Mouse (Mus musculus) cerebellum, adult 11 months (tissue): ENCODE results near the gene Acot12.
"Not testable (repeated sequence)": the region's sequence is repeated elsewhere in the genome, so short reads cannot be mapped to it uniquely, and the experiment has no call there.

Experiments
- DNase-seq: peaks from one replicate; pipeline ENCODE4 v3.0.0; 2022

Acot12 gene

DNA sequence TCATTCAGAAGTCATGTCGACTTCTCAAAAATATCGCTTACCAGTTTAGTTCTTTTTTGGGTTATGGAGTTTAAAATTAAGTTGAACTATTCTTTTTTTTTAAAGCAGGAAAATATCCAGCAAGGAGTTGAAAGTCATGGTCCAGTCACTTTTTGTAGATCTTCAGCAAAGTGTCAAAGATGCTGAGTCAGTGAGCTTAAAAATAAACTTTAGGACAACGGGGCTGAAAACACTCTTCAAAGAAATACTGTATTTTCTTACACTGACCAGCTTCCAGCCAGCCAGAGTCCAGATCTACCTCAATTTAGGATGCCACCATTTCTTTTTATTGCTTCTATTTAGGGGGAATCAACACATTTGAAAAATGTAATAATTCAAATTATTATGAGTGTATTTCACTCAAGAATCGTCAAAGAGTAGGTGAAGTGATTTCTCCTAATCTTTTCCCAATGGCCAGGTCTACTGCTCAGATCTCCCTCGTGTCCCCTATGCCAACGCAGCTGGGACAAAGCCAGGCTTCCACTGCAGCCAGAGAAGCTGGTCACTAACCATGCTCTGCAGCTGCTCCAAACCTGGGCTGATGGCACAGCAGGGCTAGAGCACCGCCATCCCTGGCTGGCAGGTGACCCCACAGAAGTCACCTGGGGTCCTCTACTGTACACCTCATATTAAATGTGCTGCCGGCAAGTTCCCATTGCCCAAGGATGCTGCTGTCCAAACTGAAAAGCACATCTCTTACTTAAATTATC is 19.2 kb downstream of the Acot12 start:
- no peak for DNase-seq

DNA sequence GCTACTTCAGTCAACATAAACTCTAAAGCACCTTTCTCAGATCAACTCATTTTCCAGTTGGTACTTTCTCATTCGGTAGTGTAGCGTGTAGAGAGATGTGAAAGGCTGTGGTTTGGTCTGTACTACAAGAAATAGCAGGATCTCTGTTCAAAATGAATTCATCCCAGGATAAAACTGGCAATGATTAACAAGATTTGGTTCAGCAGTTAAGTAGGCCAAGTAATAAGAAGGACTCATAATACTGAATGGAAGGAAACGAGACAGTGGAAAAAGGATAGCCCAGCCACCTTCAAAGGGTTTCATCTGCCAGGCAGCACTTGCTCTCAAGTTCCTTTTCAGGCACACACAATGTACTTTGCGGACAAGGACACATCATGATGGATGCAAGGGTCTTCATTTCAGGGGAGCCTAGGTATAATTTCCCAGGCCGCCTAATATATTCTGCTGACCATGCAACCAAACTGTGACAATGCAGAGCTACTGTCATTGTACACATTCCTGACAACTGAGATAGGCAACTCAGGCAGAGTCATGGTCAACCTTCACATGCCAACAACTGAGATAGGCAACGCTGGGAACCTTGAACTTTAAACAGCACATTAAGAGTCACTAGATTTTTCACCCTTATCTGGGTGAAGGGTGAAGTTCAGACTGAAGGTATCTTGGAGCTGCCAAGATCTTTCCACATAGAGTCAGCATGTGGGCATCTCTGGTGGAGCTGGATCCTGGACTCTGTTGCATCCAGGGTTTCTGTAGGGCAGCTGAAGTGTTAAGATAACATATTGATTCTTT is 20.5 kb downstream of the Acot12 start:
- DNase-seq = no peak

DNA sequence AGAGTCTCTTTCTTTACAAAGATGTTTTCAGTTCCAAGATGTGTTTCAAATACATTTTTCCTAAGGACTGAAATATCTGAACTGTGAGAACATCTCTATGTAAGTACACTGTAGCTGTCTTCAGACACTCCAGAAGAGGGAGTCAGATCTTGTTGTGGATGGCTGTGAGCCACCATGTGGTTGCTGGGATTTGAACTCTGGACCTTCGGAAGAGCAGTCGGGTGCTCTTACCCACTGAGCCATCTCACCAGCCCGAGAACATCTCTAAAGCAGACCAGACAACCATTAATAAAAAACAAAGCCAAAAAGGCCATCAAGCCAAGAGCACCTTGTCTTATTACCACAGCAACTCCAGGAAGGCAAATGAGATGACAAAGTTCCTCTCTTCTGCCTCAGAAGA is 22.3 kb downstream of the Acot12 start:
- DNase-seq = not testable (repeated sequence)

DNA sequence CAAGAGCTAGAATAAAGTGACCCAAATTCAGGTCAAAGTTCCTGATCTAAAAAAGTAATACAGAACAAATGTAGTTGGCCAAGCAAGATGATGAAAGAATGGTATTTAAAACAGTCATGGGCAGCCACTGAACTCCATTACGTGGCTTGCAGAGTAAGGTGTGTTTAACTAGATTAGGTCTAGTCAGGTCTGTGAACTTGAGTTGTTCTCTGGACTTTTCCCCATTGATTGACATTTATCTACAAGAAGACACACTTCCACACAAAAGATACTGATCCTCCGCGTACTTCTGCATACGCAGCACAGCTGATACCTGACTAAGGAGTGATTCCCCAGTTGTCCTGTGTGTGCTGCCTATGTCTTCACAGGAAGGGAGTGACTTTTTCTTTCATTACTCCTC is 24.3 kb downstream of the Acot12 start:
- DNase-seq = no peak

DNA sequence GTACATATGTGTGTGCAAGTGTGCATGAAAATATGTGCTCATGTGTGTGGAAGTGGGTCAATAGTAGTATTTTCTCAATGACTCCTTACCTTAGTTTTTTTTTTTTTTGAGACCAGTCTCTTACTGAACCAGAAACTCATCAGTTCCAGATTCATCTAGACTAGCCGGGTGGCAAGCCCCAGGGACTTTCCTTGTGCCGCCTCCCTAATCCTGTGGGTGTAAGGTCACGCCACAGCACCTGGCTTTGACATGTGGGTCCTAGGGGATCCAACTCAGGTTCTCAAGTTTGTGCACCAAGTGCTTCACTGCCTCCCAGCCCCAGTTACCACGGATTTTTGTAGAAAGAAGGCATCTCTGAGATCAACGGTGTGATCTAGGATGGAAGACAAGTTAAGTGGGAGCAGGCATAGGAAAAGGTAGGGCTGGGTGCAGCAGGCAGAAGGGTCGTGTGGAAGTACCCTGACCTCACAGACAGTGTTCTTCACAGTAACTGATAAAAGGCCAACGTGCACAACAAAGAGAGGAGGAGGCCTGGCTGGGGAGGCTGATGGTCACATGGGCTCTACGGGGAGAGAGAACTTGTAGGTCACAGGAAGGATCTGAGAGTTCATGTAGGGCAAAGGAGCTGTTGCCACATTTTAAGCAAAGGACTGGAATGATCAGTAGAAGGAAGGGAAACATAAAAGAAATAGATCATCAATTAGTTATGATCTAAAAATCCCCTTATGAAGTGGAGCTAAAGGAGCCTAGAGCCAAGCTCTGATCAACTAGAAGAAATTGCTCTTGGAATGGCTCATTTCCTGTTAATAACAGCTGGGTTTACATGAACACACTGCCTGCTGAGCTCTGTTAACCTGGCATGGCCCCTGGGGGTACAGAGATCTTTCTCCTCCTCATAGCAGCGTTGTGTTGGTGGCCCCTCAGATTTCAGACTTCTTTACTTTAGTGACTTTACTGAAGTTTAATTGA is 27.7 kb downstream of the Acot12 start:
- DNase-seq = no peak

DNA sequence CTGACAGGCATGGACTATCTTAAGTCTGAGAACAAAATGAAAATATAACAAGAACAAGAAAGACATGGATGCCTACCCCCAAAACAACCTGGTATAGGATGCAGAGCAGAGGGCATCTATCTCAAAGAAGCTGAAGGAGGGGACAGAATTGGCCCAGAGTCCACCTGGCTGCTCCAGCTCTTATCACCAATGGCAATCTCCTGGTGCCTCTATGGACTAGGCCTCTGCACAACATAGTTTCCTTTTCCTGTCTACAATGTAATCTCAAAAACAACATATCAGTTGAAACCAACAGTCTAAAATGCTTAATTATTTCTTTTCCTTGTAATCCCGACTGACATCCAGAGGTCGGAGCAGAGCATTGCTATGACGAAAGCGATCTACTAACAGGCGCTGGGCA is 36.8 kb downstream of the Acot12 start:
- DNase-seq = no peak

DNA sequence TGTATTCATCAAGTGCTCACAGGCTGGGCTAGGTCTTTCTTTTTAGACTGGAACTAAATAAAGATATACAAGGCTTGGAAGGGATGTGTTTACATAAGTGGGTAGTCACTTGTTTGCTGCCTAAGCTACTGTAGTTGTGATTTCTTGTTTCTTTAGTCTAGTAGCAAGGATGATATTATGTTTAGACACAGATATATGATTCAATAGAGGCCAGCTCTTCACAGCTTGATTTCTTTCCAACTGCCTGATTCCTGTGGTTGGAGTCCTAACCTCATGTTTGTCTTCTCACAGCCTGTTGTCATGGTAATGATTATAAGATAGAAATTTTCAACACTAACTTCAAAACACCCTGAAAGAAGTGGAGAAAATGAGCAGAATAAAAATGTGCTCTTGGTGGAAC is 38.6 kb downstream of the Acot12 start:
- no peak for DNase-seq

DNA sequence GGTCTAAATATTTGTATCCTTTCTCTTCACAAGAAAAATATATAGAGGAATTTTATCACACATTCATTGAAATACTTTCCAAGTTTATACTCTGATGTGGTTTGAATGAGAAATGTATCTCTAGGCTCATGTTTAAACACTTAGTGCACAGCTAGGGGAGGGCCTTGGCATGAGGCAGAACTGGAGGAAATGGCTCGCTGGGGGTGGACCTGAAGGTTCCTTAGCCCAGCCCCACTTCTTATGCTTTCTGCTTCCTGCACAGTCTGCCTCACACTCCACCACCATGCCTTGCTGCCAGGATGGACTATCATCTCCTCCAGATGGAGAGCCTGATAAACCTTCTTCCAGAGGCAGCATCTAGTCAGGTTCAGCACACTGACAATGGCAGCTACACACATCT is 50.7 kb downstream of the Acot12 start:
- no peak for DNase-seq

DNA sequence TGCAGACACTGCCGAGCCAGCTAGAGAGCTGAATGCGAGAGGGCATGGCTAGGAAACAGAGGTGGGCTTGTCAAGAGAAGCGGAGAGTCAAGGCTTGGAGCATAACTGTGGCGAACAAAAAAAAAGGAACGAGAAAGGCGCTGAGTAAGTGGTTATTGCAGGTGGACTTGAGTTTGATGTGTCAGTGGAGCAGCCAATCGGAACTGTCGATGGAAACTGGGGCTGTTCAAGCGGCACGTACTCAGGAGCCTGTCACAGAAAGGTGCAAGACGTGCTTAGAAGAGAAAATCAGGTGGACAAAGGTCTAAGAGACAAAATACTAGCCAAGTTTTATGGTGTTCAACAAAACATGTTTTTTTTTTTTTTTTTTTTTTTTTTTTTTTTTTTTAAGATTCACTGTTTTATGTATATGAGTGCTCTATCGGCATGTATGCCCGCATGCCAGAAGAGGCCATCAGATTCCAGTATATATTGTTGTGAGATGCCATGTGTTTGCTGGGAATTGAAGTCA is 53.7 kb downstream of the Acot12 start:
- no peak for DNase-seq

DNA sequence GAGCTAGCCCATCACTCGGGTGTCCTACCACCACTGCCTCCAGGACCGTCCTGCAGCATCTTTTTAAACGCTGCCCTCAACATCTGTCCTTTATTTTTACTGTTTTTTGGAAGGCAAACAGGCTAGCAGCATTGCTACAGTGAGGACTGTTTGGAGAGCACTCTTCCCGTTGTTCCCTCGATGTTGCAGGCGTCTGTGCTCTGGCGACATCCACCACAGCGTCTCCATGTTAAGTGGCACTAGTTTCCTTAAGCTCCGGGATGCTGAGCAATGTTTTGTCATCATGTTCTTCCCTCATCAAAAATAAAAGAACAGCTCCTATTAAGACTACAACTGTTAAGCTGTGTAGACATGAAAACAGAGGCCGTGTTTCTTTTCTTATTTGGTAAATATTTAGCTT is 54.3 kb downstream of the Acot12 start:
- DNase-seq = no peak

DNA sequence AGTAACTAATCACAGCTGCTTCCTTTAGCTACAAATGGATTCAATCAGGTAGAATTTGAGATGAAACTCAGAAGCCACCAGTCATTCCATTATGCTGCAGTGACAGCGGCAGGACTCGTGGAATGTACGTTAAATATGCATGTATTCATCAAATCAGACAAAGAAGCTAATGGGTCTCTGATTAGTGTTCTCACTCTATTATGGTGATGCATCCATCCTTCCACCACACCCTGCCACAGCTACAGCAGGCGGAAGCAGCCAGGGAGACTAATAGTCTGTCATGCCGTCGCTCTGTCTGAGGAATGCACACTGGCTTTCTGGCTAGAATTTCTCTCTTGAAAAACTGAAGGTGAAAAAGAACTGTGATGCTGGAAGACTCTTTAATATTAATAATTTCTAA is 54.7 kb downstream of the Acot12 start:
- no peak for DNase-seq

DNA sequence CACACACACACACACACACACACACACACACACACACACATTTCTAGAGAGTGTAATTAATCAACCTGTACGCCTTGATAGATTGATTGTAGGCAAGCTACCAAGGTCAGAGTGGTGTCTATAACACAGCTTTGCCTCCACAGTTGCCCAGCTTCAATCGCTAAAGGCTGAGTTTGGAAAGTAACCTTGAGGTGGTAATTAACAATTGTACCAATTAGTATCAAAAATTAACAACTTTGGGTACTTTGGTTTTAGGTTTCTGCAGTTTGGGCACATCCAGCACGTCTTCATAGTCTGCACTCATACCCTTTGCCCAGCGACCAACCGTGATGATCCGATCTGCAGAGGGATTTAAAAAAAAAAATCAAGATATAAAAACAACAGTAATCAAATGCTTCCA is 55.6 kb downstream of the Acot12 start:
- DNase-seq = no peak

DNA sequence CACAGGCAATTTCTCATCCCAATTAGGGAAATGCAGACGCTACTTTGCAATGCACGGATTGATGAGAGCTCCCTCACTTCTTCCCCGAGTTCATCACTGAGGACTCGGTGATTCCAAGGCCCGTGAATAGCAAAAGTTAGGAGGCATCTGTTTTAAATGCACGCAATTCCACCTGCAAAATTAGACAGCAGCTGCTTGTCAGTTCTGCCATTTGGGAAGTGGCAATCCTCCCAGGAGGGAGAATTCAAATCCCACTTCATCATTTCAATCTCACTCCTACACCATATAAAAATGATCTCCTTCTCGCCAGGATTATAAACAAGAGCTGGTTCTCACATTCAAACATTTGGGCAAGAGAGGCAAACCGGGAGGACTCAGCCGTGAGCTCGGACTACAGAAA is 56.1 kb downstream of the Acot12 start:
- DNase-seq = no peak

DNA sequence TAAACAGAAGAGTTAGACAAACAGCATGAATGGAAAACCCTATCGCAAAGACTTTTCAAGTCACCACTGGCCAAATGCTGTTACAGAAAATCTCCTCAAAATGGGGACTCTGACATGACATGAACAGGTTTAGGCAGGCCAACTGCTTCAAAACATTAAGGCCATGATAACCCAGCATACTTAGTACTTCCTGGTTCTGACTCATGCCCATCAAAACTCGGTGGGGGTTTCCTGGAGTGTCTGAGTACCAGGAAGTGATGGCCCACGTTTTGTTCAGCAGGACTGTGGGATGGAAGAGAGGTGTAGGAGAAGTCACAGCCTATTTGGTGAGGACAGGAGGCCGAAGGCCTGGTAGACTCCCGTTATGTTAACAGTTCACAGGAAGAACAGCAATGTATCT is 60.4 kb downstream of the Acot12 start:
- no peak for DNase-seq

DNA sequence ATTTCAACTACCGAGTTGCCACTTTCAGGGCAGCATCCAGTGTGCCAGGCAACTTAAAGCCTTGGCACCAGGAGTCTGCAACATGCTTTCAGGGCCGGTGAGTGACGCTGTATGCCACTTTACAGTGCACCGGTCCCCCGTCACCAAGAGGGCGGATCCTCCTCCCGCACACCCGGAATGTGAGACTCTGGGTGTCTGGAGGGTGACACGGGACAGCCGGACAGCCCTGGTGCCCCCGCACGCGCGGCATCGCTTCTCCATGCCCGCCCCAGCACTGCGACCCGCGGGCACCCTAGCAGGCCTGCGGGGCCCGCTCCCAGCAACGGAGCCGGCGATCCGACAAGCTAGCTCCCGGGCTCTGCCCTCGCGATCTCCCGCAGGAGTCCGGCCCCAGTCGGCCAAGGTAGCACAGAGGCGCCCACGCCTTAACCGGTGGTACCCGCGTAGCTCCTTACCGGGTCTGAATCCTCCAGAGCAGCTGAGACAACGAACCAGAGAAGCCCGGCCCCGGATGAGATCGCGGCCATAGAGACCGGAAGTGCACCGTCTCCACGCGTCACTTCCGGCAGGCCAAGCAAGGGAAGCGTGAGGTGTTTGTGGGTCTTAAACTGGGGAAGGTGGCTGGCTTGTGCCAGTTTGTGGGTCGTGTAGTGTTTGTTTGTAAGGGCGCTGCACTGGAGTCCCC is 66.0 kb downstream of the Acot12 start, which contains the start of gene Zcchc9:
Gene Zcchc9 (minus strand): TSS at position 551 of the 685 bp plus-strand sequence.
- DNase-seq = peak; percentile 88

DNA sequence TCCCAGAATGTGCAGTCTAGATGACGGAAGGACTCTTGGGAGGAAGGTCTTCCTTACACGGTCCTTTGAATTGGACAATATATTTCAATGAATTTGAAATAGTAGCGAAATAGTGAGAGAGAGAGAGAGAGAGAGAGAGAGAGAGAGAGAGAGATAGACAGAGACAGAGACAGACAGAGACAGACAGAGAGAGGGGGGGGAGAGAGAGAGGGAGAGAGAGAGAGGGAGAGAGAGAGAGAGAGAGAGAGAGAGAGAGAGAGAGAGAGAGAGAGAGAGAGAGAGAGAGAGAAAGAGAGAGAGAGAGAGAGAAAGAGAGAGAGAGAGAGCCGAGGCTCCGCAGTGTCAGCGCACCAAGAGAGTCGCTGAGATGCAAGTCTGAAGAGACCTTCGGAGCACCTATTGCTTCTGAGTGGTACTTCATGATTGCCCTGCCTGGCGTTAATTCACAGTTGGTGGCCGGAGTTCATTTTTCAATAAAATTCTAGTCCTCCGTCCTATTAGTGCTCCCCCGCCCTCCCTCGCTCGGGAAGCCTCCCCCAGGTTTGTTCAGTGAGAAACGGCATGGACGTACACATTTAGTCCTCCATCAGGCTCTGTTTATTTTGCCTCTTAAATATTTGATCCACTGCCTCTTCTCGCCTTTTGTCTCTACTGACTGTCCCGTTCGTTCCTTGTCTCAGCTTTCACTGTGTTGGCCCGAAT is 66.7 kb downstream of the Acot12 start:
- peak; percentile 9 for DNase-seq

DNA sequence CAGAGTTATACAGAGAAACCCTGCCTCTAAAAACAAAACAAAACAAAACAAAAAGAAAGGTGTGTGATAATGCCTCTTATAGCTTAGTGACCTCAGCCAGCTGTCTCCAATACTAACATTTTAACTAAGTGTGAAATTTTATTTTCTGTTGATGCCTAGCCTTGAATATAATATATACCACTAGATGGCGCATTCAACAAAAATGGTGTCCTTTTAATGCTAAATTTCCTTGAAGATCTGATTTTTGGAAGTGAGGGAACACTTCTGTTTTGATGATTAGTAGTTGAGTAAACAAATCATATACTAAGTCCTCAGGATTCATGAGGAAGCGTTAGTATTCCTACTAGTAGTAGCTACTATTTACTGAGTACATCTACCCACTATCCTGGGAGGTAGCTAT is 68.2 kb downstream of the Acot12 start:
- no peak for DNase-seq

DNA sequence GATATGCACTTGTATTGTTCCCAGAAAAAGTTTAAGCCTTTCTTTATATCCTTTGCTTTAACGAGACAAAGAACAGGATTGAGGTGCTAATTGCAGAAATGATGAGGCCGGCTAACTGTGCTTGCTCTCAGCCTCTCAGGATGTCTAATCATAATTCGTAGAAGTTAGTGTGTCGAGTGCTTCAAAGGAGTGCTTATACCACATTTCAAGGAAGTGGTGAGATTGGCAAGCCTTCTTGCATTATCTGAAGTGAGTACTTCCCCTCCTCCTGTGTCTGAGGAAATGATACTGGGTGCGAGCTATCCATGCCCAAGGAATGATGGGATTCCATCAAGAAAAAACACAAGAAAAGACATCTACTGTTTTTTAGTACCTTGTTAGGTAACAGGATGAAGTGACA is 73.4 kb downstream of the Acot12 start:
- DNase-seq = no peak

DNA sequence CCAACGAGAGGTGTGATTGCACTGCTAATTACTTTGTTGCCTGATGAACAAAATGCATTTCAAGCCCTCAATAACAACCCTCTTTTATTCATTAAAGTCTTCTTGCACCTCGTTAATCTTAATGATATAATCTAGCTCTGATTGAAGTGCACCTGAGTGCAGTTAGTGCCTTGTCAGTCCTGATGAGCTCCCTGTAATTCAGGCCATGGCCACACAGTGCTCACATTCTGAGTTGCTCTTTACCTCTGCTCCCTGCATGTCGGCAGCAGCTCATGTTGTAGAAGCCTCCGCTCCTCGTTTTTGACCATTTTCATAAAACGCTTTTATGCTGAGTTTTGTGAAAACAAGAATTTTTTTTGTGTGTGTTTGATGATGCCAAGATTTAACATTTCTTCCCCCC is 82.4 kb downstream of the Acot12 start:
- DNase-seq = no peak

DNA sequence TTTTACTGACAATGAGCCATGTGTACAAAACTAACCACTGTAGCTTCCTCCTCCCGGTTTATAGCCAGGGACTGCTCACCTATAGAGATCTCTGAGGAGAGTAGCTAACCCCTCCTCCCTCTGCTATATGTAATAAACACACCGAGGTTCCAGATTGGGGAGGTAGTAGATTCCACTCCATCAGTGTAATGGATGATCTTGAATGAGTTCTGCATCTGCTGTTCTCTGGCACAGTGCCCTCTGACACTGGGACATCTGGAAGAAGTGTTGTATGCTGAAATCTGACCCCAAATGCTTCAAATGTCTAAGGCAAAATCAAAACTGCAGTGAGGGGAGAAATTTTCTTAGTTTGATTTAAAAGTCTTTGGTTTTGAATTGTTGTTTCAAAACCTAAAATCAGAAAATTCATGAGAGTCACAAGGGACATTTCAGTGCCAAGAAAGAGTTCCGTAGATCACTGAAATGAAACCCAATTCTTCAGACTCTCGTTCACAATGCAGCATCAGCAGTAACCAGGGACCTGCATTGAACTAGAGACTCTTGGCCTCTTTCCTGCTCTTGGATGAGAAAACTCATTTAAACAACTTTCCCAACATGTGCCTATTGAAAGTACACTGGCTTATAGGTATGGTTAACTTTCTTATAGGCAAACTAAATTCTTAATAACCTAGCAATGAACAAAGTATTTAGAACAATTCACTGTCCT is 83.7 kb downstream of the Acot12 start:
- no peak for DNase-seq

DNA sequence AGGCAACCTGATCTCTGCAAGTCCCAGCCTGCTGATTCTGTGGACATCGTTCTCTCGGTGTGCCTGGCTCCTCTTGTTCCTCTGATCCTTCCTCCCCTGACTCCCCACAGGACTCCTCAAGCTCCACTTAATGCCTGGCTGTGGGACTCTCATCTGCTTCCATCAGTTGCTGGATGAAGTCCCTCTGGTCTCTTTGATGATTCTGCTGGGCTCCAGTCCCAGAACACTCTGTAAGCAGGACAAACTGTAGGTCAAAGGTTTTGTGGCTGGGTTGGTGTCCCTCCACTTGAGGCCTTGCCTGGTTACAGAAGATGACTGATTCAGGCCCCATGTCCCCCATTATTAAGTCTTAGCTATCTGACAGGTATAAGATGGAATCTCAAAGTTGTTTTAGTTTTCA is 84.8 kb downstream of the Acot12 start:
- no peak for DNase-seq
